Mouse (Mus musculus) frontal cortex, postnatal 14 days (tissue): ENCODE data around the gene Lgals4.
A peak's percentile ranks its signal among the peaks of the same experiment; 100 is the strongest.

ENCODE experiments used
- DNase-seq, 2 experiments: peaks; one replicate each; pipeline ENCODE4 v3.0.0; 2022; ENCODE audit warnings: low spot score in 2 of 2

The Lgals4 gene

GRCm38 (mm10) chr7:28822556-28822955 is 11.1 kb upstream of the Lgals4 start:
- no peak for DNase-seq

GRCm38 (mm10) chr7:28822993-28823903 is 10.4 kb upstream of the Lgals4 start:
- DNase-seq: no peak

DNA sequence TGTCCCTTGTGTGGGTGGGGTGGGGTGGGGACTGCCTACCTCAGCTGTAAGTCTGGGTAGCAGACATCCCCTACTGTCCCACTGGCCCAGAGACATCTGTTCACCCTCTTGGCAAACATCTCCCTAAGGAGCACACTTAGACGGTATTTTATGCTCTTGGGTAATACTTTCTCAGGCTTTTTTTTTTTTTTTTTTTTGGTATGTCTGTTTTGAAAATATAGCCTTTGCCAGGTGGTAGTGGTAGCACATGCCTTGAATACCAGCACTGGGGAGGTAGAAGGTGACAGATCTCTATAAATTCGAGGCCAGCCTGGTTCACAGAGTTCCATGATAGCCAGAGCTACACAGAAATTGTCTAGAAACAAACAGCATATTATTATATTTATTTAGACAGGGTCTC is 9.7 kb upstream of the Lgals4 start:
- no peak for DNase-seq

DNA sequence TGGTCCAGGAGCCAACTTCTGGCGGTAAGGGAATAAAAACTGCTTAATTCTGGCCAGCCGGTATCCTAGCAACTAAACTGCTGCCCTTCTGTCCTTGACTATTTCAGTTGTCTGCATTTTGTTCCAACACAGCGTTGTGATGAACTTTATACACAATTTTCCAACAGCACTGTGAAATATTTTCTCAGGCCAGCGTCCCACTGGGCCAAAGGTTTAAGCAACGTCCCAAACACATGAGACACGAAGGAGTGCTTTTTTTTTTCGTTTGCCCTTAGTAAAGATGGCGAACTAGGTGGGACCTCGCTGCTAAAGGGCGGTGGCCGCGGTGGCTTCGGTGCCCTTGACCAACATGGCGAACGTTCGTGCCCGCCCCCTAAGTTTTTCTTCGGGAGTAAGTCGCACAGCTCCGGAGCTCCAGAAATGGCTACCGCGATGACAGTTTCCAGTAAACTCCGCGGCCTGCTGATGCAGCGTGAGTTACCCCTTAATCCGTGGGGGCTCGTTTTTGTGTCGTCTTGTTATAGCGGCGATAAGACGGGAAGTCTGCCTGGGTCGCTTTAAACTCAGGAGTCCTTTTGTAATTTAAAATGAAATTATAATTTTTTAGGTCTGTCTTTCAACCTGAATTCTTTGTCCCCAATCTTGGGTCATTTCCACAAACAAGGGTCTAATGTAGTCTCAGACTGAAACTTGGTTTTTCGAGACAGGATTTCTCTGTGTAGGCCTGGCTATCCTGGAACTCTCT is 8.5 kb upstream of the Lgals4 start, which contains the start of gene Ech1:
Ech1 (plus strand) TSS at position 277 of the 745 bp plus-strand sequence.
- peak; percentile 83 to 87 for DNase-seq

- DNase-seq: no peak
These were observed 7.8 kb upstream of the Lgals4 start for GRCm38 (mm10) chr7:28825686-28826401.

DNA sequence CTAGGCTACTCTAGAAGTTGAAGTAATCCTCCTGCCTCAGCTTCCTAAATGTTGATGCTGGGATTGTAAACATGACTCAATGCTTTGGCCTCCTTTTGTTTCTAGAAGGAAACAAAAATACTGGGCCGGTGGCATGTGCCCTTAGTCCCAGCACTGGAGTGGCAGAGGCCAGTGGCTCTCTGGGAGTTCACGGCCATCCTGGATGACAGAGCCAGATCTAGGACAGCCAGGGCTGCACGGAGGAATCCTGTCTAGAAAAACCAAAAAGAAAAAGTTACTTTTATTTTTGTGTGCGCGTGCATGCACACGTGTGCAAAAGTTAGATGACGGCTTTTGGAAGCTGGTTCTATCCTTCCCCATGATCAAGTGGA is 7.3 kb upstream of the Lgals4 start:
- no peak for DNase-seq

DNA sequence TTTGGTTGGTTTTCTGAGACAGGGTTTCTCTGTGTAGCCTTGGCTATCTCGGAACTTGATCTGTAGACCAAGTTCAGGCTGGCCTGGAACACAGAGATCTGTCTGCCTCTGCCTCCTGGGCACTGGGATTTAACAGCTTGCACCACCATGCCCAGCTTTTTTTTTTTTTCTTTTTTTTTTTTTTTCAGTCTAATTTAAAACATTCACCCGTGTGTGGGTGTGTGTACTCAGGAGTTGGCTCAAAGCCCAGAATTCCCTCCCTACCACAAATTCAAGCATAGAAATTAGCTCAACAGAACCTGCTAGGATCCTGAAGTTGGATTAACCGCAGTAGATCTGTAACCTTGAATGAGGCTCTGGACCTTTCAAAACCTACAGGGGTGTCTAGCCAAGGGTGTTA is 6.3 kb upstream of the Lgals4 start:
- no peak for DNase-seq

DNA sequence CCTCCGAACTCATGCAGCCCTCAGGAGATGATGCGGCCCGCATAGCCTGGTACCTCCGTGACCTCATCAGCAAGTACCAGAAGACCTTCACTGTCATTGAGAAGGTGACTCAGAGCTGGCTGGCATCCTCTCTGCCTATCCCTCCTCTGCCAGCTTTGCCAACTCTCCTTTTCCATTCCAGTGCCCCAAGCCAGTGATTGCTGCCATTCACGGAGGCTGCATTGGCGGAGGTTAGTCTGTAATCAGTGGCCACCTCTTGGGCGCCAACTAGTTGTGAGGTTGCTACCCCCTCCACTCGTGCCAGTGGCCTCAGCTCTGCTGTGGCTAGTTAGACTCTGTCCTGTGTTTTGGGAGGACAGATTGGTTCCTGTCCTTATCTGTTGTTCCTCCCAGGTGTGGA is 3.8 kb upstream of the Lgals4 start:
- no peak for DNase-seq

DNA sequence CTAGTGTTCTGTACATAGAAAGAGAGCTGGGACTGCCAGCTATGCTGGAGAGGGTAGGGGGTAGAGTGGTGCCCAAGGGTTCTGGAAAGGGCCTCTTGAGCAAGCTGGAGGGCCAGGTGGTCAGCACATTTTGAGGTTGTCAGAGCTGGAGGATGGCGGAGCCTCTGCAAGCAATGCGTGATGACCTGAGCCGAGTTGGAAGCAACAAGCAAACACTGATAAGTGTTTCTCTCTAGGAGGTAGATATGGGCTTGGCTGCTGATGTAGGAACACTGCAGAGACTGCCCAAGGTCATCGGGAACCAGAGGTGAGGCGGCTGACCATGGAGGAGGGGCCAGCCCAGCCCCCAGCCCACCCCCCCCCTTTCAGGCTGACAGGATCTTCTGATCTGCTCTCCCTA is 2.7 kb upstream of the Lgals4 start:
- DNase-seq: no peak

- no peak for DNase-seq
These were observed 2.1 kb upstream of the Lgals4 start for GRCm38 (mm10) chr7:28831411-28832125.

DNA sequence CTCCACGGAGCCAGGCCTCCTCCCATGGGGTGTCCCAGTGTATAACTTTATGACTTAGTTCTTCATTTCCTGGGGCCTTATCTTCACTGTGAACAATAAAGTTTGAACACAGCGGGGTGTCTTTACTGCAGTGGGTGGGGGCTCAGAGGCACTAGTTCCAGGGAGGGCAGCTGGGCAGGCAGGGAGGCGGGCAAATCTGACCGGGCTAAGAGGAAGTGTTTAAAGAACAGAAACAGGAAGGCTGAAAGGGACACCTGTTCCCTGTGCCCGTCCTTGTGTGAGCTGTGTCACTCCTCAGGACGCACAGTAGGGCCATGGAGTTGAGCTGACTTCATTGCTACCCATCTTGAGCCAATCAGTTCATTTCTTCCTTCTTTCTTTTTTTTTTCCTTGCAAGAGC is 1.5 kb upstream of the Lgals4 start:
- no peak for DNase-seq

- no peak for DNase-seq
These were observed 3.3 kb downstream of the Lgals4 start for GRCm38 (mm10) chr7:28836936-28837335.

- DNase-seq: no peak
These were observed 4.7 kb downstream of the Lgals4 start for GRCm38 (mm10) chr7:28838331-28838730.

DNA sequence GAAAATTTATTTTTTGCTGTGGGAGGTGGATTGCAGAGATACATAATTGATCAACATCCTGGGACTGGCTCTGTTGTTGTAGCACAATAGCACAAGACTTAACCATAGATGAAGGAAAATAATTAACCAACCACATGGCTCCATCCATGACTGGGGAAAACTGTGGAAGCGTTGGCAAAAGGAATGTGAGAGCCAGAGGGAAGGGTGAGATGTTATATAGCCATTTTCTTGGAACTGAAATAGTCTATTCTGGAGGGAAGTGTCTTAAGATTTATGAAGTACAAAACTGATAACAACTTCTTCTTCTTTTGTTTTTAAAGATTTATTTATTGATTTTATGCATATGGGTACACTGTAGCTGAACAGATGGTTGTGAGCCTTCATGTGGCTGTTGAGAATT is 13.6 kb downstream of the Lgals4 start:
- DNase-seq: no peak

DNA sequence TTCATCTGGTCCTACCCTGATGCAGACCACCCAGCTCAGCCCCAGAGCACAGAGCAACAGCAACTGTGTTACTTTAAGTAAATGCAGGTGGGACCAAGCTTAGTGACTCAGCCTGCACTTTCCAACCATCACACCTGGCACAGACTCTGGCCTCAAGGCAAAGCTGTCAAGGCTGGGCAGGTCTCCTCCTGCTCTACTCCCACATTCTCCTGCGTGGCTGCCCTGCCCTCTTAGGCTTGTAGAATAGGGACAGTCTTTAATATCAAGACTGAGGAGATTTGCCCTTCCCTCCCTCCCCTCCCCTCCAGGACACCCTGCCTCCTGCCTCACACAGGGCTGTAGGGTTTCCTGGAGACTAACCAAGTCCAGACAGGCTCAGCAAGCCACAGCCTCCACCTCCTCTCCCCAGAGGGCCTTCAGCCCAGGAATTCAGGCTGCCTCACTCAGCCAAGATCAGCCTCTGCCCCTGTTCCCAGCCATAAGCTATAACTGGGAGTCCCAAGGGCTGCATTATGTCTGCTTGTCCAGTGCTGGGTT is 16.1 kb downstream of the Lgals4 start:
- no peak for DNase-seq

- DNase-seq: no peak
These were observed 17.0 kb downstream of the Lgals4 start for GRCm38 (mm10) chr7:28850642-28851041.

- DNase-seq: no peak
These were observed 26.3 kb downstream of the Lgals4 start for GRCm38 (mm10) chr7:28859953-28860352.

DNA sequence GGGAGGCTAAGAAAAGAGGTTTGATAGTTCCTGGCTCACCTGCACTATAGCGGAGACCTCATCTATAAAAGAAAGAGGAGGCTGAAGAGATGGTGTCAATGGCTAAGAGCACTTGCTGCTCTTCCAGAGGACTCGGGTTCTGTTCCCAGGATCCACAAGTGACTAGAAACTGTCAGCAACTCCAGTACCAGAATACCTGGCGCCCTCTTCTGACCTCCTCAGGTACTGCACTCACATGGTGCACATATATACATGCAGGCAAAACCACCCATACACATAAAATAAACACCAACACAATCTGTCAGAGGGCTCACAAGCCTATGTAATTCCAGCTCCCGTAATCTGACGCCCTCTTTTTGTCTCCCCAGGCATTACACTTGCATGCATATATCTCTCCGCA is 27.2 kb downstream of the Lgals4 start:
- no peak for DNase-seq

GRCm38 (mm10) chr7:28862817-28863499 is 29.3 kb downstream of the Lgals4 start:
- peak; percentile 40 to 73 for DNase-seq

- DNase-seq: no peak
These were observed 29.9 kb downstream of the Lgals4 start, which contains the start of gene Lgals7 for GRCm38 (mm10) chr7:28863540-28863939. Gene Lgals7, plus strand, starts transcription at chr7:28863853.

- DNase-seq: no peak
These were observed 30.7 kb downstream of the Lgals4 start for GRCm38 (mm10) chr7:28864288-28864750.
